Mouse (Mus musculus) limb, embryonic 14.5 days (tissue): Measurements from ENCODE around the gene F5. TPM values are rescaled to one million over a fixed set of nuclear protein-coding genes. Genes with fewer than 3 reads are reported as not detected.
A peak's percentile ranks its signal among the peaks of the same experiment; 100 is the strongest.

Experiments
- ATAC-seq: fragments of 200-750 bp; cut with Nextera tagmentation; 2 replicates; pipeline ENCODE4 v1.8.0; 2017; ENCODE audit warnings: low read depth, moderate number of reproducible peaks, moderate TSS enrichment; ENCODE audit not compliant: low FRiP score
- DNase-seq: peaks from one replicate; pipeline ENCODE4 v3.0.0-alpha.2; 2015; ENCODE audit warnings: low spot score
- H3K27ac ChIP-seq: fragments of 300-500 bp; sonication (generic); replicated peaks from 2 replicates; pipeline ENCODE4 v1.5.1; 2014; ENCODE audit warnings: low read depth, mild to moderate bottlenecking, low read length, moderate library complexity, mixed read lengths
- H3K27me3 ChIP-seq: fragments of 300-500 bp; sonication (generic); 2 replicates; pipeline ENCODE4 v1.6.1; 2014; ENCODE audit warnings: low read length, mixed read lengths; ENCODE audit not compliant: control insufficient read depth, insufficient read depth
- H3K36me3 ChIP-seq: fragments of 300-500 bp; sonication (generic); 2 replicates; pipeline ENCODE4 v1.6.1; 2014; ENCODE audit warnings: mild to moderate bottlenecking, low read length, moderate library complexity, mixed read lengths; ENCODE audit not compliant: control insufficient read depth, insufficient read depth
- H3K4me1 ChIP-seq: fragments of 300-500 bp; sonication (generic); 2 replicates; pipeline ENCODE4 v1.6.1; 2014; ENCODE audit warnings: antibody characterized with exemption, low read length, mixed read lengths; ENCODE audit not compliant: control insufficient read depth, insufficient read depth
- H3K4me2 ChIP-seq: fragments of 300-500 bp; sonication (generic); replicated peaks from 2 replicates; pipeline ENCODE4 v1.6.1; 2014; ENCODE audit warnings: low read depth, mild to moderate bottlenecking, low read length, moderate library complexity; ENCODE audit not compliant: severe bottlenecking
- H3K4me3 ChIP-seq: fragments of 300-500 bp; sonication (generic); replicated peaks from 2 replicates; pipeline ENCODE4 v1.5.1; 2014; ENCODE audit warnings: low read length
- H3K9ac ChIP-seq: fragments of 300-500 bp; sonication (generic); 2 replicates; pipeline ENCODE4 v1.6.1; 2014; ENCODE audit warnings: mild to moderate bottlenecking, low read depth, low read length, moderate library complexity; ENCODE audit not compliant: severe bottlenecking
- H3K9me3 ChIP-seq: fragments of 300-500 bp; sonication (generic); 2 replicates; pipeline ENCODE4 v1.6.1; 2016; ENCODE audit warnings: low read length; ENCODE audit not compliant: control insufficient read depth
- POLR2A ChIP-seq: fragments of 200-500 bp; IDR thresholded peaks from 2 replicates; pipeline ENCODE4 v1.8.0; 2012; ENCODE audit warnings: inconsistent platforms, mild to moderate bottlenecking, moderate library complexity, borderline replicate concordance; ENCODE audit not compliant: insufficient read depth, insufficient read length; ENCODE audit errors: extremely low read depth
- WGBS: fragments of 180-500 bp; shearing (Covaris S2); extraction: QIAGEN DNeasy Blood & Tissue Kit; methylation state at CpG from one replicate; pipeline ENCODE4 v1.1.7; 2014; 5-methylcytosine and 5-hydroxymethylcytosine counted together
- polyA plus RNA-seq, 2 experiments: library from polyadenylated mRNA; depleted of rRNA in 1 of 2; stranded (reverse) in 1 of 2; unstranded in 1 of 2; fragments of >200 nt; fragmentation: Nextera tagmentation in 1 of 2; extraction: Ambion mirVana in 1 of 2; gene quantifications; 2 replicates each; pipeline versions ENCODE4 v1.2.1 to v1.2.3; 2012 to 2014

The F5 gene
- polyA plus RNA-seq, 2 experiments, result 0.34 to 0.39 TPM

GRCm38 (mm10) chr1:164247971-164248370, 96.3 kb downstream of the F5 start:
- no peak for TF ChIP-seq POLR2A
- H3K9ac ChIP-seq, result peak overlapping the region; percentile 49

GRCm38 (mm10) chr1:164248465-164249331, 97.1 kb downstream of the F5 start, which contains the start of gene Slc19a2:
Gene Slc19a2 (plus strand): TSS chr1:164249046.
- Histone ChIP-seq H3K4me1 (peaks cover 14% of the 10 kb centered on the region), H3K36me3 (no peaks in the 10 kb centered on the region), H3K27me3 (0 out of 2 replicates have a peak, but pooled peaks cover 4% of the 10 kb centered on the region), H3K4me3 (peak within 1 kb of the TSS; percentile 76), H3K27ac (0 out of 2 replicates have a peak within 1 kb of the TSS, but pooled peaks have one; percentile 38), H3K4me2 (peak within 1 kb of the TSS; percentile 85), H3K9me3 (no peaks in the 10 kb centered on the region), H3K9ac (peak within 1 kb of the TSS; percentile 65)
- ATAC-seq (peak; percentile 94), DNase-seq (peak; percentile 97)
- whole genome bisulfite sequencing, result under 1% methylated on average over 35 of the region's 79 CpGs
- TF ChIP-seq POLR2A, result peak; percentile 77; the same call in 1 of the 2 replicates

More at GRCm38 (mm10) chr1:164247971-164248370, 96.3 kb downstream of the F5 start:
- Histone ChIP-seq H3K4me1 (peaks cover 14% of the 10 kb centered on the region), H3K27ac (no peak overlapping the region), H3K27me3 (0 out of 2 replicates have a peak, but pooled peaks cover 4% of the 10 kb centered on the region), H3K9me3 (no peaks in the 10 kb centered on the region), H3K36me3 (no peaks in the 10 kb centered on the region), H3K4me2 (peak overlapping the region; percentile 85), H3K4me3 (peak overlapping the region; percentile 76)
- peak; percentile 3 for DNase-seq
- 13% methylated on average over 10 of the region's 10 CpGs for WGBS
- no peak for ATAC-seq

- DNase-seq (peak; percentile 13), ATAC-seq (no peak)
- Histone ChIP-seq H3K4me2 (peak overlapping the region; percentile 85), H3K4me1 (peaks cover 14% of the 10 kb centered on the region), H3K4me3 (peak overlapping the region; percentile 76), H3K36me3 (no peaks in the 10 kb centered on the region), H3K27me3 (0 out of 2 replicates have a peak, but pooled peaks cover 4% of the 10 kb centered on the region), H3K27ac (0 out of 2 replicates have a peak overlapping the region, but pooled peaks have one; percentile 38), H3K9ac (peak overlapping the region; percentile 65), H3K9me3 (no peaks in the 10 kb centered on the region)
- WGBS, result under 1% methylated on average over 28 of the region's 33 CpGs
- no peak for TF ChIP-seq POLR2A
These were observed 97.7 kb downstream of the F5 start for GRCm38 (mm10) chr1:164249332-164249711.

GRCm38 (mm10) chr1:164250391-164251150, 98.9 kb downstream of the F5 start:
- ATAC-seq (no peak), DNase-seq (peak; percentile 8)
- Histone ChIP-seq H3K36me3 (no peaks in the 10 kb centered on the region), H3K9me3 (no peaks in the 10 kb centered on the region), H3K4me1 (peaks cover 14% of the 10 kb centered on the region), H3K27ac (no peak overlapping the region), H3K4me3 (peak overlapping the region; percentile 76), H3K4me2 (peak overlapping the region; percentile 85), H3K9ac (no peak overlapping the region), H3K27me3 (0 out of 2 replicates have a peak, but pooled peaks cover 4% of the 10 kb centered on the region)
- TF ChIP-seq POLR2A, result no peak
- WGBS, result 54% methylated on average over 8 of the region's 8 CpGs

- no peak for TF ChIP-seq POLR2A
- H3K27me3 ChIP-seq, result 0 out of 2 replicates have a peak, but pooled peaks cover 4% of the 10 kb centered on the region
- peaks cover 14% of the 10 kb centered on the region for H3K4me1 ChIP-seq
- no peaks in the 10 kb centered on the region for H3K36me3 ChIP-seq
- H3K4me2 ChIP-seq, result no peak overlapping the region
- WGBS, result 86% methylated on average over 1 of the region's 1 CpGs
- no peaks in the 10 kb centered on the region for H3K9me3 ChIP-seq
- no peak overlapping the region for H3K4me3 ChIP-seq
- no peak overlapping the region for H3K27ac ChIP-seq
- ATAC-seq, result no peak
- DNase-seq, result no peak
- no peak overlapping the region for H3K9ac ChIP-seq
These were observed 99.8 kb downstream of the F5 start for GRCm38 (mm10) chr1:164251438-164251837.
